Mouse (Mus musculus): ENCODE data around the gene Plekhh3. TPM values are rescaled to one million over a fixed set of nuclear protein-coding genes. Genes with fewer than 3 reads are reported as not detected.

The Plekhh3 gene
- polyA plus RNA-seq, 1 experiment, result 22.9 TPM

GRCm38 (mm10) chr11:101188166-101188805 is 17.1 kb upstream of the Plekhh3 start:
- no peak for DNase-seq (ENCODE audit: low read depth, low spot score)
- 78% methylated on average over 11 of the region's 11 CpGs for WGBS

GRCm38 (mm10) chr11:101187541-101187940 is 16.4 kb upstream of the Plekhh3 start:
- 93% methylated on average over 5 of the region's 5 CpGs for WGBS

GRCm38 (mm10) chr11:101186526-101187247 is 15.5 kb upstream of the Plekhh3 start:
- WGBS, result 88% methylated on average over 27 of the region's 27 CpGs
- no peak for DNase-seq (ENCODE audit: low read depth, low spot score)

More at GRCm38 (mm10) chr11:101187541-101187940, 16.4 kb upstream of the Plekhh3 start:
- no peak for DNase-seq (ENCODE audit: low read depth, low spot score)

GRCm38 (mm10) chr11:101185441-101185840 is 14.3 kb upstream of the Plekhh3 start:
- WGBS, result 87% methylated on average over 4 of the region's 4 CpGs
- DNase-seq (ENCODE audit: low read depth, low spot score), result no peak

- DNase-seq (ENCODE audit: low read depth, low spot score), result no peak
- 93% methylated on average over 12 of the region's 12 CpGs for WGBS
Observed at GRCm38 (mm10) chr11:101184984-101185383, 13.8 kb upstream of the Plekhh3 start.

GRCm38 (mm10) chr11:101182771-101183517 is 11.8 kb upstream of the Plekhh3 start:
- DNase-seq (ENCODE audit: low read depth, low spot score), result no peak
- 79% methylated on average over 14 of the region's 14 CpGs for WGBS

- no peak for DNase-seq (ENCODE audit: low read depth, low spot score)
- WGBS, result 96% methylated on average over 11 of the region's 11 CpGs
Observed at GRCm38 (mm10) chr11:101181961-101182360, 10.8 kb upstream of the Plekhh3 start.

- WGBS, result 44% methylated on average over 10 of the region's 10 CpGs
- no peak for DNase-seq (ENCODE audit: low read depth, low spot score)
Observed at GRCm38 (mm10) chr11:101180846-101181740, 9.9 kb upstream of the Plekhh3 start.

GRCm38 (mm10) chr11:101180261-101180660 is 9.1 kb upstream of the Plekhh3 start:
- WGBS, result 79% methylated on average over 17 of the region's 17 CpGs
- no peak for DNase-seq (ENCODE audit: low read depth, low spot score)

GRCm38 (mm10) chr11:101179306-101179705 is 8.2 kb upstream of the Plekhh3 start:
- 87% methylated on average over 15 of the region's 15 CpGs for WGBS
- DNase-seq (ENCODE audit: low read depth, low spot score), result no peak

GRCm38 (mm10) chr11:101178061-101179058 is 7.2 kb upstream of the Plekhh3 start:
- no peak for DNase-seq (ENCODE audit: low read depth, low spot score)
- 79% methylated on average over 36 of the region's 36 CpGs for WGBS

GRCm38 (mm10) chr11:101176933-101177773 is 6.0 kb upstream of the Plekhh3 start:
- DNase-seq (ENCODE audit: low read depth, low spot score), result no peak
- WGBS, result 55% methylated on average over 22 of the region's 22 CpGs

GRCm38 (mm10) chr11:101176117-101176691 is 5.1 kb upstream of the Plekhh3 start:
- no peak for DNase-seq (ENCODE audit: low read depth, low spot score)
- WGBS, result under 1% methylated on average over 25 of the region's 25 CpGs

GRCm38 (mm10) chr11:101175636-101176116 is 4.5 kb upstream of the Plekhh3 start:
- 4% methylated on average over 11 of the region's 11 CpGs for WGBS
- no peak for DNase-seq (ENCODE audit: low read depth, low spot score)

GRCm38 (mm10) chr11:101174851-101175628 is 3.9 kb upstream of the Plekhh3 start, which contains the start of gene Ccr10:
Ccr10 (minus strand) TSS chr11:101175443.
- 30% methylated on average over 14 of the region's 14 CpGs for WGBS
- DNase-seq (ENCODE audit: low read depth, low spot score), result no peak

- WGBS, result 25% methylated on average over 9 of the region's 9 CpGs
- DNase-seq (ENCODE audit: low read depth, low spot score), result no peak
Observed at GRCm38 (mm10) chr11:101174389-101174745, 3.2 kb upstream of the Plekhh3 start.

All from large intestine, adult 2 months (tissue).